Mouse (Mus musculus) CH12.LX (cell line): Measurements from ENCODE around the gene Dlx6. TPM values are rescaled to one million over a fixed set of nuclear protein-coding genes. Genes with fewer than 3 reads are reported as not detected.

Experiments used
- DNase-seq: peaks from one replicate; pipeline ENCODE4 v3.0.0-alpha.2; 2013; ENCODE audit errors: extremely low read depth
- H3K27ac ChIP-seq: 2 replicates; pipeline ENCODE4 v1.5.1; 2012; ENCODE audit warnings: low read depth, mild to moderate bottlenecking, control low read depth, moderate library complexity; ENCODE audit not compliant: insufficient read depth
- H3K27me3 ChIP-seq: replicated peaks from 2 replicates; pipeline ENCODE3; 2012; ENCODE audit warnings: inconsistent platforms
- H3K36me3 ChIP-seq, 2 experiments: replicated peaks in 1 of 2; 2 replicates each; pipeline versions ENCODE3 to v1.6.1; 2012; ENCODE audit warnings: inconsistent platforms in 1 of 2, low read length in 1 of 2, mild to moderate bottlenecking in 1 of 2, mixed read lengths in 1 of 2, moderate library complexity in 1 of 2; ENCODE audit not compliant: control insufficient read depth in 1 of 2, insufficient read depth in 1 of 2
- H3K4me1 ChIP-seq, 2 experiments: 2 replicates each; pipeline ENCODE4 v1.6.1; 2012; ENCODE audit warnings: inconsistent platforms in 1 of 2, moderate library complexity in 1 of 2; ENCODE audit not compliant: insufficient read depth in 2 of 2, control insufficient read depth in 1 of 2
- H3K4me2 ChIP-seq: 2 replicates; pipeline ENCODE4 v1.6.1; 2012; ENCODE audit warnings: low read depth, mild to moderate bottlenecking, control low read depth; ENCODE audit not compliant: poor library complexity, insufficient read depth, severe bottlenecking
- H3K4me3 ChIP-seq, 3 experiments: fragments of 150-350 bp in 1 of 3; sonication (generic) in 1 of 3; replicated peaks in 1 of 3; 2 replicates each; pipeline versions ENCODE3 to v1.5.1; 2011 to 2012; ENCODE audit warnings: low read depth in 2 of 3, low read length in 2 of 3, mild to moderate bottlenecking in 2 of 3, moderate library complexity in 2 of 3, control low read depth in 1 of 3, improper control_type of control experiment in 1 of 3, inconsistent platforms in 1 of 3, mixed read lengths in 1 of 3; ENCODE audit not compliant: poor library complexity in 1 of 3
- H3K79me2 ChIP-seq: replicated peaks from 2 replicates; pipeline ENCODE4 v1.6.1; 2012; ENCODE audit warnings: mild to moderate bottlenecking, moderate library complexity; ENCODE audit not compliant: control insufficient read depth, poor library complexity, insufficient read depth, severe bottlenecking; ENCODE audit errors: extremely low read depth
- H3K9ac ChIP-seq: 2 replicates; pipeline ENCODE4 v1.6.1; 2012; ENCODE audit warnings: low read depth, mild to moderate bottlenecking, control low read depth, moderate library complexity; ENCODE audit not compliant: insufficient read depth
- H3K9me3 ChIP-seq: replicated peaks from 2 replicates; pipeline ENCODE3; 2012; ENCODE audit warnings: low read length, inconsistent platforms, mixed read lengths
- CTCF ChIP-seq, 2 experiments: IDR thresholded peaks in 1 of 2; conservative IDR thresholded peaks in 1 of 2; 2 replicates each; pipeline ENCODE4 v1.5.1; 2011 to 2012; ENCODE audit warnings: low read depth in 2 of 2, low read length in 2 of 2, improper control_type of control experiment in 1 of 2, inconsistent platforms in 1 of 2, mild to moderate bottlenecking in 1 of 2, moderate library complexity in 1 of 2
- IRF4 ChIP-seq: IDR thresholded peaks from 2 replicates; pipeline ENCODE4 v1.6.1; 2014; ENCODE audit warnings: low read depth, mild to moderate bottlenecking, inconsistent platforms, low read length, improper control_type of control experiment
- MEF2A ChIP-seq: IDR thresholded peaks from 2 replicates; pipeline ENCODE4 v1.6.1; 2014; ENCODE audit warnings: low read depth, mild to moderate bottlenecking, inconsistent platforms, low read length, improper control_type of control experiment, borderline replicate concordance
- MXI1 ChIP-seq: IDR thresholded peaks from 2 replicates; pipeline ENCODE4 v1.6.1; 2011; ENCODE audit warnings: mild to moderate bottlenecking, low read depth, low read length, improper control_type of control experiment
- MYC ChIP-seq: IDR thresholded peaks from 2 replicates; pipeline ENCODE4 v1.6.1; 2011; ENCODE audit warnings: low read depth, mild to moderate bottlenecking, improper control_type of control experiment, low read length
- NELFE ChIP-seq: IDR thresholded peaks from 2 replicates; pipeline ENCODE4 v1.6.1; 2011; ENCODE audit warnings: low read depth, low read length, improper control_type of control experiment
- NRF1 ChIP-seq: IDR thresholded peaks from 2 replicates; pipeline ENCODE4 v1.6.1; 2014; ENCODE audit warnings: low read depth, mild to moderate bottlenecking, inconsistent platforms, low read length, improper control_type of control experiment, moderate library complexity
- PAX5 ChIP-seq: IDR thresholded peaks from 2 replicates; pipeline ENCODE4 v1.6.1; 2012; ENCODE audit warnings: low read length, inconsistent platforms, mixed read lengths
- POLR2A ChIP-seq: IDR thresholded peaks from 2 replicates; pipeline ENCODE4 v1.6.1; 2011; ENCODE audit warnings: low read depth, mild to moderate bottlenecking, improper control_type of control experiment, low read length
- RAD21 ChIP-seq: IDR thresholded peaks from 2 replicates; pipeline ENCODE4 v1.6.1; 2011; ENCODE audit warnings: low read depth, mild to moderate bottlenecking, low read length, improper control_type of control experiment, moderate library complexity
- SIN3A ChIP-seq: IDR thresholded peaks from 2 replicates; pipeline ENCODE4 v1.6.1; 2012; ENCODE audit warnings: low read length, improper control_type of control experiment, inconsistent platforms
- TBP ChIP-seq: conservative IDR thresholded peaks from 2 replicates; pipeline ENCODE4 v1.6.1; 2011; ENCODE audit warnings: low read depth, low read length, improper control_type of control experiment
- TCF12 ChIP-seq: IDR thresholded peaks from 2 replicates; pipeline ENCODE4 v1.6.1; 2014; ENCODE audit warnings: low read depth, mild to moderate bottlenecking, inconsistent platforms, low read length, improper control_type of control experiment
- ZNF384 ChIP-seq: IDR thresholded peaks from 2 replicates; pipeline ENCODE4 v1.6.1; 2012; ENCODE audit warnings: low read depth, low read length, improper control_type of control experiment, inconsistent platforms
- dilution Hi-C: fragments of 300-500 bp; cut with MboI; formaldehyde crosslinking; loops from 2 replicates; pipeline ENCODE4 v1.14.3; 2020; ENCODE audit warnings: low sequenced_read_pairs; ENCODE audit not compliant: extremely low pct_unique_long_range_greater_than_20kb, extremely low pct_ligation_motif_present
- in situ Hi-C: fragments of 300-500 bp; cut with MboI; formaldehyde crosslinking; loops from 3 replicates; pipeline ENCODE4 v1.14.3; 2019; ENCODE audit warnings: low sequenced_read_pairs, low pct_ligation_motif_present, low pct_unique_long_range_greater_than_20kb, mixed read lengths
- polyA plus RNA-seq: library from polyadenylated mRNA; unstranded; fragments of >175 nt; gene quantifications from 2 replicates; pipeline ENCODE4 v1.2.1, GENCODE M21; 2012; ENCODE audit warnings: low read depth; ENCODE audit not compliant: insufficient read length
- total RNA-seq, 2 experiments: library from RNA; depleted of rRNA; stranded (reverse); fragments of 300-350 nt in 1 of 2; fragments of >200 nt in 1 of 2; gene quantifications; 2 replicates each; pipeline ENCODE4 v1.2.3; 2012 to 2014

Dlx6 gene
- total and polyA plus RNA-seq, 3 experiments: not detected

GRCm38 (mm10) chr6:6860411-6861085, 2.6 kb upstream of the Dlx6 start (continued):
- TF ChIP-seq TCF12 (peak; percentile 51), RAD21 (no peak), NELFE (no peak), IRF4 (0 out of 2 replicates have a peak, but pooled peaks have one; percentile 8), PAX5 (no peak), MYC (no peak), NRF1 (no peak)

GRCm38 (mm10) chr6:6861086-6861797, 1.9 kb upstream of the Dlx6 start:
- Histone ChIP-seq H3K79me2 (no peaks in the 10 kb centered on the region), H3K27ac (no peak overlapping the region), H3K9ac (0 out of 2 replicates have a peak overlapping the region, but pooled peaks have one; percentile 7), H3K9me3 (peaks cover 9% of the 10 kb centered on the region), H3K4me3 (peak overlapping the region in 1 of 3 experiments; percentile 43), H3K36me3 (no peaks in the 10 kb centered on the region), H3K4me2 (peak overlapping the region; percentile 93), H3K4me1 (peaks cover 0 to 24% of the 10 kb centered on the region in 2 experiments; a peak in 2 of 4 replicates), H3K27me3 (peaks cover 3% of the 10 kb centered on the region)
- no peak for TF ChIP-seq TBP
- TF ChIP-seq MEF2A: no peak
- in situ Hi-C loops (no loop called here), dilution Hi-C loops (no loop called here)
- DNase-seq: no peak

- TF ChIP-seq POLR2A: no peak
- no peak for TF ChIP-seq SIN3A
- TF ChIP-seq ZNF384: no peak
- no peak for TF ChIP-seq MXI1
- no peak for TF ChIP-seq CTCF (conservative IDR thresholded peaks at IDR 0.05 in 1 of 2, IDR thresholded peaks at IDR 0.05 in 1 of 2; ENCODE audit: low read depth in 2 of 2, low read length in 2 of 2)
- in situ Hi-C loops: no loop called here
- H3K4me3 ChIP-seq: no peak overlapping the region
- H3K4me2 ChIP-seq: no peak overlapping the region
- no peak for DNase-seq
- H3K27me3 ChIP-seq: peaks cover 3% of the 10 kb centered on the region
- dilution Hi-C loops: no loop called here
- peaks cover 9% of the 10 kb centered on the region for H3K9me3 ChIP-seq
- H3K79me2 ChIP-seq: no peaks in the 10 kb centered on the region
- no peak overlapping the region for H3K27ac ChIP-seq
- no peaks in the 10 kb centered on the region for H3K36me3 ChIP-seq
- H3K4me1 ChIP-seq: peaks cover 0 to 24% of the 10 kb centered on the region in 2 experiments; a peak in 2 of 4 replicates
- H3K9ac ChIP-seq: no peak overlapping the region
Observed at GRCm38 (mm10) chr6:6861798-6862428, 1.2 kb upstream of the Dlx6 start.
